Mouse (Mus musculus): Measurements from ENCODE around the gene Tex22.

Tex22 gene

GRCm38 (mm10) chr12:113061606-113062005 lies 12.7 kb upstream of the Tex22 start:
- DNase-seq: no peak

DNA sequence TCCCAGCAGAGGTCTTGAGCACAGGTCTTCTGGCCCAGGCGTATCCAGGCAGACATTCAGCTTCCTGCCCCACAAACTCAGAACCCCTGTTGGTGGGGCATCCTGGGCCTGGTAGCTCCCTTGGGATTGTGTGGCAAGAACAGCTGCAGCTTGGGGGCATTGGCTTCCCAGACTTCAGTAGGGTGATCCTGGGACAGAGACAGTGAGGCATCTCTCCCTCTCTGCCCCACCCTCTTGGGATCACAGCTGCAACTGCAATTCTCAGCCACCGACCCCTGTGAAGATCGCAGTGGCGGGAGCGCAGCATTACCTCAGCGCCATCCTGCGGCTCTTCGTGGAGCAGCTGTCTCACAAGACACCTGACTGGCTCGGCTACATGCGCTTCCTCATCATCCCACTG lies 12.1 kb upstream of the Tex22 start:
- DNase-seq: no peak

DNA sequence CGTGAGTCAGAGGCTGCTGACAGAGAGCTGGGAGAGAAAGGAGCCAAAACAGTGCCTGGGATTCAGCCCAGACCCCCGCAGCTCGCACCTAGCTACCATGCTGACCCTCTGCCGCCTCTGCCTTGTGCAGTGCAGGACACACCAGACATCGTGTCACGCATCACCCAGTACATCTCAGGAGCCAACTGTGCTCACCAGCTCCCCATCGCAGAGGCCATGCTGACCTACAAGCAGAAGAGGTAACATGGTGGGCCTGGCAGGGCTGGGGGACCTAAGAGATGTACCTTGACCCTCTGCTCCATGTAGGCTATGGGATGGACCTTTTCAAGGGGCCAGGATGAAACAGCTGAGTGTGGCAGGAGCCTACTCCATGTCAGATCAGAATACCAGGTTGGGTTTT lies 10.6 kb upstream of the Tex22 start:
- no peak for DNase-seq

GRCm38 (mm10) chr12:113068002-113068401 lies 6.3 kb upstream of the Tex22 start:
- no peak for DNase-seq

DNA sequence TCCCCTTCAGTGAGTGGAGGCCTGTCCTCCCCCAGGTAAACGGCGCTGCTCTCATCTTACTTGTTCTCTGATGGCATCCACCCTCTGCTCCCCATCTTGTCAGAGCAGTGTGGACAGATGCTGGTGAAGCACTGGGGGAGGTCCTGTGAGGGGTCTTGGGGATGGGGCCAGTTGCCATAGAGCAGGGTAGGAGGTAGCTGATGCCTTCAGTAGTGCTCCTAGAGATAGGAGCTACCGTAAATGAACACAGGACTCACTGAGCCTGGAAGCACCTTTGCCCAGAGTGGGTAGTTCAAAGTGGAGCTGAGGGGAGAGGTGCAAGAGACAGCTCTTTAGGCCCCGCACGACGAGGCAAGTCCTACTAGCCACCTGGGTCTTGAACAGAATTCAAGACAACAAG lies 4.9 kb upstream of the Tex22 start:
- no peak for DNase-seq

DNA sequence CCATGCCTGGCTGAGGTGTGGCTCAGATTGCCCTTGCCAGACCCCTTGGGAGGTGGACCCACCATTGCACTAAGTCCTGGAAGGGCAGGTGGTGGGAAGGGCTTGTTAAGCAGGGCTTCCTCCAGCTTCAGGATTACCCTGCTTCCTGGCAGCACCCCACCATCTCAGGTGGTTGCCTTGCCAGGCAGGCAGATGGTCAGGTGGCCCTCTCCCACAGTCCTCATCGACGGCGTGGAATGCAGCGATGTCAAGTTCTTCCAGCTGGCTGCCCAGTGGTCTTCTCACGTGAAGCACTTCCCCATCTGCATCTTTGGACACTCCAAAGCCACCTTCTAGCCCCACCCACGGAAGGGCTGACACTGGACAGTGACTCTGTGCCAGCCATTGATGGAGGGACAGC lies 3.0 kb upstream of the Tex22 start:
- no peak for DNase-seq

GRCm38 (mm10) chr12:113071827-113072226 lies 2.5 kb upstream of the Tex22 start:
- no peak for DNase-seq

DNA sequence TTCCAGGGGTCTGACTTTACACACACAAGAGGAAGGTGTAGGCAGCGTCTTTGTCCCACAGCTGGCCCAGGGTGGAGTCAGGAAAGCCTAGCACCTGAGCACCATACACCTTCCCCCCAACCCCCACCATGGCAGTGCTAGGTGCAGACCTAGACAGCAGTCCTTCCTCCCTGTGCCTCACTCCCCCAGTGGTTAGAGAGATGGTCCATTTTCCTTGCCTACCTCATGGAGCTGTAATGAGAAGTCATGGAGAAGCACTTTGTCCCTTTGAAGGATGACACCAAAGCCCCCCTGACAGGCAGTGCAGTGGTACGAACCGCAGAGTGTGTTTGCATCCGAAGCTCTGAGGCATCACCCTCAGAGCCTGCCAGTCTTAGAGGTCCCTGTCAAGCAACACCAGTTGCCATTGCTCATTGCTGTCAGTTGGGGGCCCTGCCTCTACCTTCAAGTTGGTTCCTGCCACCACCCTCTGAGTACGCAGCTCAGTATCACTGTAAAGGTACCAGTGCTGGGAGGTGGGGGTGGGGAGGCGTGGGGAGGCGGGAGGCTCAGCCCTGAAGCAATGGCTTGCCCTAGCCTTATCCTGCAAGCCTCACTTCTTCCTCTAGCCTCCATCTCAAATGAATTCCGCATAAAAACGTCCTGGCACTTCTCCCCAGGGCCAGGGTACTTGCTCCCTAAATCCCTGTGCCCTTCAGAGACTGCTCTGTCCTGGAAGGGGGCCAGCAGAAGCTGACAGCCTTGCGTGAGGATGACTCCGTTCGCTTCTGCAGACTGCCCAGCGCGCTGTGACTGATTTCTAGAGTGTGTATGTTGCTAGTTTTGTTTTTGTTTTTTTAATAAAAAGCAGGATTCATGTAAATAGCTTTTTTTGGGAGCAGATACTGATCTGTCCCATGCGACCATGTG lies 628 bp upstream of the Tex22 start:
- peak; percentile 49 for DNase-seq

DNA sequence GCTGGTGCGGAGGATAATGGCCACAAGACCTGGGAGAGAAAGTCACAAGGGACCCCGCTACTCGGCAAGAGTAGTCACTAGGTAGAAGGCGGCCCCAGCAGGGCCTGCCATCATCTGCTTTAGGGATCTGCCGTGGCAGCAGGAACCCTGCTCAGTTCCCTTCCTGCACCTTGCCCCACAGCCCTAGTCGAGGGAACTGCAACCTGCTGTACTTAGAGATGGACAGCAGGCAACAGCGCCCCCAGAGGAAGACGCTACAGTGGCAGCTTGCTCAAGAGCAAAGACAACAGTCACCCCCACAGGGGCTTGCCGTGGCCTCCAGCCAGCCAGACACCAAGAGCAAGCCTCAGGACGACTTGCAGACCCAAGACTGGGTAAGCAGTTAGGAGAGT lies 757 bp downstream of the Tex22 start:
- DNase-seq: peak; percentile 93

- DNase-seq: no peak
Observed at GRCm38 (mm10) chr12:113075486-113075885, 1.2 kb downstream of the Tex22 start.

GRCm38 (mm10) chr12:113087276-113087675 lies 13.0 kb downstream of the Tex22 start:
- no peak for DNase-seq

- no peak for DNase-seq
Observed at GRCm38 (mm10) chr12:113088026-113088425, 13.7 kb downstream of the Tex22 start.

GRCm38 (mm10) chr12:113089107-113089506 lies 14.8 kb downstream of the Tex22 start:
- DNase-seq: no peak

GRCm38 (mm10) chr12:113090053-113090452 lies 15.8 kb downstream of the Tex22 start:
- DNase-seq: no peak

DNA sequence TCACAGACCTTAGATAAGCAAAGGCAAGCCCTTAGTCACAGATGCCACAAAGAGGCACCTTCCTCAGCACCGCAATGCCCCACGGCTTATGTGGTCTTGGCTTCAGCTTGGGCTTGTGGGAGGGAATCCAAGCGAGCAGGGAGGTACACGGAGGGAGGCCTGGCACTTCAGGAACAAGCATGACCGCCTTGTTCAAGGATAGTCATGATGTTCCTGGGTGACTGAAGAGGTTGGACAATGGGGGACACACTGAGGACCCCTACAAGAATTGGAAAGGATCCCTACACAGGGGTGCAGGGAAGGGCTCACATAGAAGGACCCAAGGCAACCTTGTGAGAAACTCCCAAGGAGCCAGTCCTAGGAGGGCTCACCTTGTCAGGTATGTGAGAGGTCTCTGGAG lies 22.7 kb downstream of the Tex22 start:
- DNase-seq: no peak

DNA sequence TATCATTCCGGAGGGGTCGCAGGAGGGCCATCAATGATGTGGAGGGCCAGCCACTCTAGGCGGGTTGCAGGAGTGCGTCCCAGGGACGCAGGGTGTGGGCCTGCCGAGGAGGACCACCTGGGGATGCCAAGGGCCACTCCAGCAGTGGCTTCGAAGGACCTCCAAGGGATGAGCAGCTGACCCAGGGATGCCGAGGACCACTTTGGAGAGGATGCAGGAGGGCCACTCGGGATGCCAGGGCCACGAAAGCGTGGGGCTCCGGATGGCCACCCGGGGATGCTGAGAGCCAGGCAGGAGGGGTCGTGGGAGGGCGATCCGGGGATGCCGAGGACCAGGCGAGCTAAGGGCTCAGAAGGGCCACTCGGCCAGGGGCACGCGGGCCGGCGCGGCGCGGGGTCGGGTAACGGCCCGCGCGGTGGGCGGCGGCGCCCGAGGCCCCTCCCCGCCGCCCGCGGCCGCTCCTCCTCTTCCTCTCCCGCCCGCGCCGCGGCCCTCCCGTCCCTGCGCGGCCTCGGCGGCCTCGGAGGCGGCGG lies 23.5 kb downstream of the Tex22 start, which contains the start of gene Mta1:
TSS of gene Mta1 (plus strand) at position 530 of the 533 bp plus-strand sequence.
- DNase-seq: peak; percentile 74

DNA sequence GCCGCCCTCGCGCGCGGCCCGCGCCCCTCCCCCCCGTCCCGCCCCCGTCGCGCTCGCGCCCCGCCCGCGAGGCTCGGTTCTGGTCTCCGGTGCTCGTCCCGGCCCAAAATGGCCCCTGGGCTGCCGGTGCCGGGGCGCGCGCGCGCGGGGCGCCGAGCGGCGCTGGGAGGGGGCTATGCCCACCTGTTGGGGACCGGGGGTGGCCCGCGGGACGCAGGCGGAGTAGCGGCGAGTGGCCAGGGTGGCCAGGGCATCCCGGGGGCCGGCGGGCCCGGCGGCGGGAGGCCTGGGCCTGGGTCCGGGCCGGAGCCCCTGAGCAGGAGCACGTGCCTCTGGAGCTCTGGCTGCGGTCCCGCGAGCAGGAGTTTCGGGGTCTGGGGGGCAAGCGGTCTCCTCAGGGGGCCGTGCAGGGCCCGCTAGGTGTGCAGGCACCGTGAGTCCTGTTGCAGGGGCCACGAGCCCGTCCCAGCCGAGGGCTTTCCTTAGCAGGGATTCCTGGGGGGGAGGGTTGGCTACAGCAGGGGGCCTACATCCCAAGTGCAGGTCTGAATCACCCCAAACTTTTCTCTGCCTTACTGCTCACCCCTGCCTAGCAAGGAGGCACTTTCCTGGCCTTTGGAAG lies 24.3 kb downstream of the Tex22 start:
- peak; percentile 48 for DNase-seq

- DNase-seq: no peak
Observed at GRCm38 (mm10) chr12:113099470-113100237, 25.4 kb downstream of the Tex22 start.

- DNase-seq: no peak
Observed at GRCm38 (mm10) chr12:113100448-113101076, 26.3 kb downstream of the Tex22 start.

GRCm38 (mm10) chr12:113101251-113101960 lies 27.1 kb downstream of the Tex22 start:
- peak; percentile 28 for DNase-seq

- peak; percentile 81 for DNase-seq
Observed at GRCm38 (mm10) chr12:113102461-113102860, 28.2 kb downstream of the Tex22 start.

GRCm38 (mm10) chr12:113103846-113104451 lies 29.6 kb downstream of the Tex22 start:
- peak; percentile 43 for DNase-seq

Data from thymus, postnatal 14 days (tissue).